Mouse (Mus musculus): ENCODE measurements at regions not wholly inside any gene's neighbourhood (a gene's known extent, or its start where the extent isn't known, plus 50 kb on each side); places are given as distances from the start of the nearest gene placed in this dataset.

DNA sequence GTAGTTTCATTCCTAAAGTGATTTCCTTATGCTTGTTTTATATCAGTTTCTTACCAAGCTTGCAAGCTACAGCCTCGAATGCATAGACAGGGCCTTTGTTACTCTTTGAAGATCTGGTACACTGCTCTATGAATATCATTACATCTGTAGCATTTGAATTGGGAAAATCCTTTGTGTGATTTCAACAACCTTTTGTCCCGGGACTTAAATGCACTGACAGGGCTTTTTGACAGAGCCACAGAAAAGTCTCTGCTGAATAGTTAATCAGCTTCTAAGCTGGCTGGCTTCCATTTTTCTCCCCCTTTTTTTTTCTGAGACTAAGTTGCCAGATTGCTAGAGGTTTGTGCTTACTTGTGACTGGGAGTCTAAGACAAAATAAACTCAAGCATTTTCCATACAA is 80.2 kb downstream of the Ednrb start:
- H3K27me3 ChIP-seq = no peaks in the 10 kb centered on the region
- H3K9me3 ChIP-seq = no peaks in the 10 kb centered on the region
- peak overlapping the region; percentile 62 for H3K27ac ChIP-seq
- peaks cover 23% of the 10 kb centered on the region for H3K4me1 ChIP-seq (replicated peaks)
- 5% methylated on average over 2 of the region's 2 CpGs for WGBS
- H3K4me3 ChIP-seq (replicated peaks) = no peak overlapping the region
- no peak overlapping the region for H3K4me2 ChIP-seq (replicated peaks)
- H3K9ac ChIP-seq (replicated peaks) = no peak overlapping the region
- H3K36me3 ChIP-seq = no peaks in the 10 kb centered on the region
- ATAC-seq = peak; percentile 87

GRCm38 (mm10) chr14:103763216-103764031 is 80.8 kb downstream of the Ednrb start:
- H3K36me3 ChIP-seq = no peaks in the 10 kb centered on the region
- ATAC-seq = peak; percentile 88
- 24% methylated on average over 1 of the region's 1 CpGs for WGBS

GRCm38 (mm10) chr14:103759443-103759842 is 84.8 kb downstream of the Ednrb start:
- Histone ChIP-seq H3K9me3 (no peaks in the 10 kb centered on the region), H3K36me3 (no peaks in the 10 kb centered on the region), H3K4me1 (replicated peaks) (peaks cover 13% of the 10 kb centered on the region), H3K27me3 (no peaks in the 10 kb centered on the region), H3K27ac (no peak overlapping the region), H3K4me2 (replicated peaks) (no peak overlapping the region), H3K9ac (replicated peaks) (no peak overlapping the region), H3K4me3 (replicated peaks) (no peak overlapping the region)
- no peak for ATAC-seq
- 89% methylated on average over 6 of the region's 6 CpGs for WGBS

More at GRCm38 (mm10) chr14:103763216-103764031, 80.8 kb downstream of the Ednrb start:
- H3K9ac ChIP-seq (replicated peaks) = no peak overlapping the region
- peak overlapping the region; percentile 62 for H3K27ac ChIP-seq
- H3K4me1 ChIP-seq (replicated peaks) = peaks cover 23% of the 10 kb centered on the region
- H3K27me3 ChIP-seq = no peaks in the 10 kb centered on the region
- no peak overlapping the region for H3K4me2 ChIP-seq (replicated peaks)
- H3K4me3 ChIP-seq (replicated peaks) = no peak overlapping the region
- H3K9me3 ChIP-seq = no peaks in the 10 kb centered on the region

Measured in midbrain, embryonic 13.5 days (tissue).